Mouse (Mus musculus): ENCODE results near the gene Wdr90. TPM values are rescaled to one million over a fixed set of nuclear protein-coding genes. Genes with fewer than 3 reads are reported as not detected.
A peak's percentile ranks its signal among the peaks of the same experiment; 100 is the strongest.
"Not testable (repeated sequence)": the region's sequence is repeated elsewhere in the genome, so short reads cannot be mapped to it uniquely, and the experiment has no call there.

The Wdr90 gene
- polyA plus RNA-seq, 1 experiment from 2014 or later = 1.5 TPM

DNA sequence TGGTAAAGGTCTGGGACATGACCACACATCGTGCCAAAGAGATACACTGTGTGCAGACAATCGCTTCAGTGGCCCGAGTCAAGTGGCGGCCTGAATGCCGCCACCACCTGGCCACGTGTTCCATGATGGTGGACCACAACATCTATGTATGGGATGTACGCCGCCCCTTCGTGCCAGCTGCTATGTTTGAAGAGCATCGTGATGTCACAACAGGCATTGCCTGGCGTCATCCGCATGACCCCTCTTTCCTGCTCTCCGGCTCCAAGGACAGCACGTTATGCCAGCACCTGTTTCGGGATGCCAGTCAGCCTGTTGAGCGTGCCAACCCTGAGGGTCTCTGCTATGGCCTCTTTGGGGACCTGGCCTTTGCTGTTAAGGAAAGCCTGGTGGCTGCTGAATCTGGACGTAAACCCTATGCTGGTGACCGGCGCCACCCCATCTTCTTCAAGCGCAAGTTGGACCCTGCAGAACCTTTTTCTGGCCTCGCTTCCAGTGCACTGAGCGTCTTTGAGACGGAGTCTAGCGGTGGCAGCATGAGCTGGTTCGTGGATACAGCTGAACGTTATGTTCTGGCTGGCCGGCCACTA is 35.2 kb downstream of the Wdr90 start:
- no peak overlapping the region for H3K27ac ChIP-seq
- H3K4me3 ChIP-seq (ENCODE audit: inconsistent target) = no peak overlapping the region
- H3K79me2 ChIP-seq (ENCODE audit: inconsistent target) = peaks cover 46% of the 10 kb centered on the region
- H3K36me3 ChIP-seq (ENCODE audit: inconsistent target) = peaks cover 26% of the 10 kb centered on the region; the same call in 1 of the 2 replicates
- 96% methylated on average over 27 of the region's 27 CpGs for WGBS (ENCODE audit: missing documents)

DNA sequence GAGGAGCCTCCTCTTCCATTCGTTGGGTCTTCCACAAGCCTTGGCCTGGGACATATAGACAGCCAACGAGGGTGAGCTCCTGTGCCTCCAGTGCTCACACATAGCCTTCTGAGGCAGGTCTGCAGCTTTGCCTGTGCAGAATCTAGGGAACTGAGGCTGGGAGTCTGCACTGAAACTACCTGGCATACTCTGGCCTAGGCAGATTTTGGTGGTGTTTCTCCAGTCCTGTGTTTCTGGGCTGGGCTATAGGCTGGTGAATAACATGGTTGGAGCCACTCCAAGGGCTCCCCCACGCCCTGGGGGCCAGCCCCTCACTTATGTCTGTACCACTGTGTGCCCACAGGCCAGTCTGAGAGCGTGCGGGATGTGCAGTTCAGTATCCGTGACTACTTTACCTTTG is 36.0 kb downstream of the Wdr90 start:
- Histone ChIP-seq H3K27ac (no peak overlapping the region), H3K79me2 (ENCODE audit: inconsistent target) (peaks cover 38% of the 10 kb centered on the region), H3K4me3 (ENCODE audit: inconsistent target) (no peak overlapping the region), H3K36me3 (ENCODE audit: inconsistent target) (peaks cover 20% of the 10 kb centered on the region; the same call in 1 of the 2 replicates)
- 98% methylated on average over 6 of the region's 6 CpGs for WGBS (ENCODE audit: missing documents)

GRCm38 (mm10) chr17:25824362-25825142 is 36.7 kb downstream of the Wdr90 start:
- Histone ChIP-seq H3K36me3 (ENCODE audit: inconsistent target) (peaks cover 20% of the 10 kb centered on the region; the same call in 1 of the 2 replicates), H3K4me3 (ENCODE audit: inconsistent target) (peak overlapping the region; percentile 93), H3K27ac (no peak overlapping the region), H3K79me2 (ENCODE audit: inconsistent target) (peaks cover 31% of the 10 kb centered on the region; the same call in 1 of the 2 replicates)
- 87% methylated on average over 15 of the region's 17 CpGs for WGBS (ENCODE audit: missing documents)

DNA sequence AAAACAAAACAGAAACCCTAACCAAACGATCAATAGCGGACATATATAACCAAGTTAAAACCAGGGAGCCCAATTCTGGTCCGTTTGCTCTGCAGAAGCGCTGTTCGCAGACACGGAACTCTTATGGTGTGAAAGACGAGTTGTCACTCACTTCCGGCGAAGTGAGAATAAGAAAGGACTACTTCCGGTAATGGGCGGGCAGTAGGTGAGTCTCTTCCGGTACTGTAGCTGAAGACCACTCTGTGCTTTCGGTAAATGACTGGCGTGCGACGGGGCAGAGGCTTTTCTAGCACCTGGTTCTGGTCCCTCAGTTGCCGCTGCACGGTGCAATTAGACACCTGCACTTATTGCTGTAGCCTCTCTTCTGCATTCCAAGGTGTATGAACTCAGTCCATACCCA is 37.8 kb downstream of the Wdr90 start, which contains the start of gene Wdr24:
TSS of gene Wdr24 (plus strand) at position 176 of the 400 bp plus-strand sequence.
- Histone ChIP-seq H3K79me2 (ENCODE audit: inconsistent target) (peaks cover 24% of the 10 kb centered on the region; the same call in 1 of the 2 replicates), H3K4me3 (ENCODE audit: inconsistent target) (peak within 1 kb of the TSS; percentile 93), H3K27ac (peak within 1 kb of the TSS; percentile 55), H3K36me3 (ENCODE audit: inconsistent target) (peaks cover 20% of the 10 kb centered on the region; the same call in 1 of the 2 replicates)
- WGBS (ENCODE audit: missing documents) = under 1% methylated on average over 18 of the region's 18 CpGs

DNA sequence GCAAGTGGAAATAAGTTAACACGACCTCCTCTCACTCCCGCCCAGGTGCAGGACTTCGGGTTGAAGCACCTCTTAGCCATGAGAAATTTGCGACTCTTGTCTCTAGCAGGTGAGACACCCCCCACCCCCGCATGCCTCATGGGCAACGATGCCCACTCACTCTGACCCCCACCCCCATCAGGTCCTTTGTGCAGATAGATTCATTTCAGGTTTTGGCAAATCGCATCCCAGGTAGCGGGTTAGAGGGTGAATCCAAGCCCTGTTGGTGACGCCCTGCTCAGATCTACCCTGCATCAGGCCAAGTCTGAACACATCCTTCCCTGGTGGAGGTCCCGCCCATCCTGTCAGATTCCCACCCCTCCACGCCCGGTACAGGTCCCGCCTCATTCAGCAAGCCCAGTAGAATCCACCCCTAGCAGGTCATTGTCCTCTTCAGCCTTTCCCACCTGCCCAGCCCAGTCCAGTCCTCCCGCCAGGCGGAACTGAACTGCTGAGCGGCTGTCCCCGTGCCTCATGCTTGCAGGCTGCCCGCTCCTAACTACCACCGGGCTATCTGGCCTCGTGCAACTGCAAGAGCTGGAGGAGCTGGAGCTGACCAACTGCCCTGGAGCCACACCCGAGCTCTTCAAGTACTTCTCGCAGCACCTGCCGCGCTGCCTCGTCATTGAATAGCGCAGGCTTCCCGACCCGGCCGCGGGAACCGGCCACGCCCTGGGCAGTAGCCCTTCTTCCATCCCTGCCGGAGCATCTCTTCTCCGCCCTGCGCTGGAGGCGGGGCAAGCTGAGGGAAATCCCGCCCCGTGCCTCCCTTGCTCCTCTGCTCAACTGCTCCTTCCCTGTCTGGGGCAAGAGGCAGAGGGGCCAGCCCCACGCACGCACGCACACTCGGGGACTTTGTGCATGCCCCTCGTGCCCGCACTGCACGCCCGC is 42.2 kb downstream of the Wdr90 start:
- Histone ChIP-seq H3K4me3 (ENCODE audit: inconsistent target) (no peak overlapping the region), H3K79me2 (ENCODE audit: inconsistent target) (peaks cover 6% of the 10 kb centered on the region; the same call in 1 of the 2 replicates)

GRCm38 (mm10) chr17:25817662-25818061 is 43.6 kb downstream of the Wdr90 start:
- Histone ChIP-seq H3K36me3 (ENCODE audit: inconsistent target) (no peaks in the 10 kb centered on the region), H3K4me3 (ENCODE audit: inconsistent target) (no peak overlapping the region), H3K79me2 (ENCODE audit: inconsistent target) (no peaks in the 10 kb centered on the region), H3K27ac (no peak overlapping the region)
- 72% methylated on average over 11 of the region's 11 CpGs for WGBS (ENCODE audit: missing documents)

More for the DNA sequence above, 42.2 kb downstream of the Wdr90 start:
- Histone ChIP-seq H3K27ac (no peak overlapping the region), H3K36me3 (ENCODE audit: inconsistent target) (no peaks in the 10 kb centered on the region)
- 10% methylated on average over 44 of the region's 46 CpGs for WGBS (ENCODE audit: missing documents)

- no peak overlapping the region for H3K27ac ChIP-seq
- no peak overlapping the region for H3K4me3 ChIP-seq (ENCODE audit: inconsistent target)
- H3K79me2 ChIP-seq (ENCODE audit: inconsistent target) = no peaks in the 10 kb centered on the region
- 2% methylated on average over 17 of the region's 20 CpGs for WGBS (ENCODE audit: missing documents)
- H3K36me3 ChIP-seq (ENCODE audit: inconsistent target) = no peaks in the 10 kb centered on the region
Observed at GRCm38 (mm10) chr17:25813471-25813870, 47.8 kb downstream of the Wdr90 start.

GRCm38 (mm10) chr17:25810890-25811289 is 50.4 kb downstream of the Wdr90 start:
- WGBS (ENCODE audit: missing documents) = 66% methylated on average over 4 of the region's 4 CpGs
- Histone ChIP-seq H3K27ac (no peak overlapping the region), H3K4me3 (ENCODE audit: inconsistent target) (no peak overlapping the region), H3K36me3 (ENCODE audit: inconsistent target) (no peaks in the 10 kb centered on the region), H3K79me2 (ENCODE audit: inconsistent target) (no peaks in the 10 kb centered on the region)

GRCm38 (mm10) chr17:25809606-25810340 is 51.5 kb downstream of the Wdr90 start:
- H3K27ac ChIP-seq = no peak overlapping the region
- no peaks in the 10 kb centered on the region for H3K36me3 ChIP-seq (ENCODE audit: inconsistent target)
- H3K4me3 ChIP-seq (ENCODE audit: inconsistent target) = no peak overlapping the region
- no peaks in the 10 kb centered on the region for H3K79me2 ChIP-seq (ENCODE audit: inconsistent target)
- WGBS (ENCODE audit: missing documents) = 16% methylated on average over 25 of the region's 25 CpGs

DNA sequence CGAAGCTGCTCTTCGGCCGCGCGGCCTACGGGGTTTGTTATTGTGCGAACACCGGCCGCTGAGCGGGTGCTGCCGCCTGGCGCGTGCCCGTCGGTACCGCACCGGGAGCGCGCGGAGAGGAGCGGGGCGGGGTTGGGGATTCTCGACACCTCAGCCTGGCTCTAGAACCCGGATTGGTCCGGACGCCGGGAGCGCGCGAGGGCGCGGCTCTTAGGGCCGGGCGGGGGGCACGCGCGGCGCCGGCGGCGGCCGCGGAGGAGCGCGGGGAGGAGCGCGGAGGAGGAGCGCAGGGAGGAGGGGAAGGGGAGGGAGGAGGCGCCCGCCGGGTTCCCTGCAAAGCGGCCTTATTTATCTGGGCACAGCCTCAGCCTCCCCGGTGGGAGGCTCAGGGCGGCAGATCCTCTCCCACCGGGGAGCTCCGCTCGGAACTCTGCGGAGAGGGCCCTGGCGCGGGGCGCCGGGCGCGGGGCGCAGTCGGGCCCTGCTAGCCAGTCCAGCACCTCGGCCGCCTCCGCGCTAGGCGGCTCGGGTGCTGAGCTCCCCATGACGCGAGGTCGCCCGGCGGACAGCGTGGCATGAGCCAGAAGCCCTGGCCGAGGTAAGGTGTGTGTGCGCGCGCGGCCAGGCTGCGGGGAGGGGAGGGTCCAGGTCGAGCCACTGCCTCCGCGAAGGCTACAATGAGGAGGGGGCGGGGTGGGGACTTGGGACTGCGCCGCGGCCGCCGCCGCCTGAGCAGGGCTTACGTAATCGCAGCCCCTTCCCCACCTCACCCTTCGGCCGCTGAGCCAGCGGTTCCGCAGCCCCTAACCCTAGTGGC is 52.3 kb downstream of the Wdr90 start, which contains the start of gene Fbxl16:
TSS of gene Fbxl16 (plus strand) at position 297 of the 817 bp plus-strand sequence.
- Histone ChIP-seq H3K36me3 (ENCODE audit: inconsistent target) (no peaks in the 10 kb centered on the region), H3K4me3 (ENCODE audit: inconsistent target) (no peak within 1 kb of the TSS), H3K79me2 (ENCODE audit: inconsistent target) (no peaks in the 10 kb centered on the region), H3K27ac (no peak within 1 kb of the TSS)
- under 1% methylated on average over 82 of the region's 100 CpGs for WGBS (ENCODE audit: missing documents)

- H3K4me3 ChIP-seq (ENCODE audit: inconsistent target) = no peak overlapping the region
- H3K27ac ChIP-seq = no peak overlapping the region
- WGBS (ENCODE audit: missing documents) = 59% methylated on average over 5 of the region's 5 CpGs
- H3K79me2 ChIP-seq (ENCODE audit: inconsistent target) = no peaks in the 10 kb centered on the region
- H3K36me3 ChIP-seq (ENCODE audit: inconsistent target) = no peaks in the 10 kb centered on the region
Observed at GRCm38 (mm10) chr17:25808028-25808427, 53.3 kb downstream of the Wdr90 start.

DNA sequence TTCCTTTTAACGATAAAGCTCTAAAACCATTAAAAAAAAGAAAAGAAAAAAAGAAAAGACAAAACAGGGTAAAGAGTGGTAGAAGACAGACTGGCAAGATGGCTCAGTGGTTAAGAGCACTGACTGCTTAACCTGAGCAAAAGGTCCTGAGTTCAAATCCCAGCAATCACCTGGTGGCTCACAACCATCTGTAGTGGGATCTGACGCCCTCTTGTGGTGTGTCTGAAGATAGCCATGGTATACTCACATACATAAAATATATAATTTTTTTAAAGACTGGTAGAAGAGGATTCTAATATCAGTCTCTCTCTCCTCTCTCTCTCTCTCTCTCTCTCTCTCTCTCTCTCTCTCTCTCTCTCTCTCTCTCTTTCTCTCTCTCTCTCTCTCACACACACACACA is 53.8 kb downstream of the Wdr90 start:
- WGBS (ENCODE audit: missing documents) = 42% methylated on average over 2 of the region's 2 CpGs
- H3K27ac ChIP-seq; H3K36me3 ChIP-seq (ENCODE audit: inconsistent target); H3K4me3 ChIP-seq (ENCODE audit: inconsistent target); H3K79me2 ChIP-seq (ENCODE audit: inconsistent target): not testable (repeated sequence)

- no peaks in the 10 kb centered on the region for H3K36me3 ChIP-seq (ENCODE audit: inconsistent target)
- H3K4me3 ChIP-seq (ENCODE audit: inconsistent target) = no peak overlapping the region
- no peak overlapping the region for H3K27ac ChIP-seq
- no peaks in the 10 kb centered on the region for H3K79me2 ChIP-seq (ENCODE audit: inconsistent target)
- WGBS (ENCODE audit: missing documents) = 79% methylated on average over 2 of the region's 4 CpGs
Observed at GRCm38 (mm10) chr17:25806507-25806906, 54.8 kb downstream of the Wdr90 start.
